In genomic region chr3:89451916-89452315, GRCm38 (mm10) we compare ENCODE assay signal across 13 mouse cellular contexts. TPM values are rescaled to one million over a fixed set of nuclear protein-coding genes. Genes with fewer than 3 reads are reported as not detected.
A peak's percentile ranks its signal among the peaks of the same experiment; 100 is the strongest.
DNase-seq lines count a peak whose midpoint lies in the region; ATAC-seq and TF ChIP-seq lines count a peak whose summit lies in the region.
"Had no signal": no experiment of that assay in that cellular context is flagged by ENCODE, and none has a peak within 500 bp of the region (broad histone marks: within the 10 kb centered on the region; RNA-seq: fewer than 3 reads in every experiment).

No protein-coding gene starts in this region.

- H3K4me3 ChIP-seq in heart, embryonic 13.5 days = no peak overlapping the region
- no peak overlapping the region for H3K4me3 ChIP-seq in lung, embryonic 14.5 days (ENCODE audit: low read depth, low read length)
- H3K4me3 ChIP-seq in midbrain, postnatal 0 days (ENCODE audit: low read depth, low read length) = no peak overlapping the region
- H3K4me3 ChIP-seq: forebrain, embryonic 15.5 days had no signal

- no peaks in the 10 kb centered on the region for H3K9me3 ChIP-seq in heart, embryonic 13.5 days
- H3K9me3 ChIP-seq in lung, embryonic 14.5 days (ENCODE audit: low read depth, low read length) = no peaks in the 10 kb centered on the region
- H3K9me3 ChIP-seq in midbrain, postnatal 0 days (ENCODE audit: low read length) = no peaks in the 10 kb centered on the region
- H3K9me3 ChIP-seq: forebrain, embryonic 15.5 days had no signal

- no peak for DNase-seq in heart, postnatal 4 days
- peak; percentile 67 for DNase-seq in R1 (ENCODE audit: low read depth, low spot score)
- peak; percentile 60 for DNase-seq in lung, embryonic 14.5 days
- DNase-seq in midbrain, postnatal 0 days (ENCODE audit: low spot score) = peak; percentile 32
- no peak for DNase-seq in spleen, postnatal 14 days (ENCODE audit: low spot score in 2 of 2)
- no peak for DNase-seq in kidney, adult 18-20 months
- DNase-seq: cerebellum, postnatal 14 days; right cerebral cortex, postnatal 25 days had no signal

- 38% methylated on average over 1 of the region's 1 CpGs for WGBS in heart, embryonic 13.5 days
- WGBS in lung, embryonic 14.5 days = 44% methylated on average over 1 of the region's 1 CpGs
- WGBS in midbrain, postnatal 0 days = 89% methylated on average over 1 of the region's 1 CpGs

- ATAC-seq in heart, embryonic 13.5 days (ENCODE audit: extremely low read depth, insufficient number of reproducible peaks, low FRiP score, low TSS enrichment) = no peak
- peak; percentile 37; the same call in 1 of the 2 replicates for ATAC-seq in lung, embryonic 14.5 days (ENCODE audit: insufficient read depth)
- no peak for ATAC-seq in midbrain, postnatal 0 days (ENCODE audit: low FRiP score)
- no peak for ATAC-seq in megakaryocyte-erythroid progenitor cell, adult 5-6 weeks (replicated peaks; ENCODE audit: low FRiP score, low TSS enrichment, poor library complexity, severe bottlenecking)
- ATAC-seq: forebrain, embryonic 15.5 days had no signal

- H3K9ac ChIP-seq in heart, embryonic 13.5 days = peak overlapping the region; percentile 68
- no peak overlapping the region for H3K9ac ChIP-seq in lung, embryonic 14.5 days
- H3K9ac ChIP-seq in midbrain, postnatal 0 days (replicated peaks; ENCODE audit: low read length, poor library complexity, severe bottlenecking) = no peak overlapping the region
- H3K9ac ChIP-seq: forebrain, embryonic 15.5 days; hindbrain, embryonic 14.5 days had no signal

- H3K4me1 ChIP-seq in heart, embryonic 13.5 days = peaks cover 52% of the 10 kb centered on the region
- peaks cover 14% of the 10 kb centered on the region for H3K4me1 ChIP-seq in lung, embryonic 14.5 days (ENCODE audit: insufficient read depth)
- H3K4me1 ChIP-seq in midbrain, postnatal 0 days (ENCODE audit: insufficient read depth, low read length) = peaks cover 5% of the 10 kb centered on the region; the same call in 1 of the 2 replicates
- H3K4me1 ChIP-seq: forebrain, embryonic 15.5 days had no signal

- 0 out of 2 replicates have a peak overlapping the region, but pooled peaks have one; percentile 12 for H3K27ac ChIP-seq in heart, embryonic 13.5 days (replicated peaks)
- peak overlapping the region; percentile 58; the same call in 1 of the 2 replicates for H3K27ac ChIP-seq in lung, embryonic 14.5 days (ENCODE audit: low read depth)
- no peak overlapping the region for H3K27ac ChIP-seq in midbrain, postnatal 0 days (ENCODE audit: low read depth, low read length)
- H3K27ac ChIP-seq: forebrain, embryonic 15.5 days; hindbrain, embryonic 14.5 days; kidney, postnatal 0 days had no signal

- no peak for TF ChIP-seq CTCF in lung, embryonic 14.5 days (IDR thresholded peaks at IDR 0.05; ENCODE audit: low read depth)
- TF ChIP-seq CTCF in midbrain, postnatal 0 days (IDR thresholded peaks at IDR 0.05) = no peak

- H3K4me2 ChIP-seq in heart, embryonic 13.5 days = no peak overlapping the region
- no peak overlapping the region for H3K4me2 ChIP-seq in lung, embryonic 14.5 days
- H3K4me2 ChIP-seq in midbrain, postnatal 0 days (ENCODE audit: low read depth, low read length, poor library complexity, severe bottlenecking) = no peak overlapping the region
- H3K4me2 ChIP-seq: forebrain, embryonic 15.5 days; hindbrain, embryonic 14.5 days had no signal

- no peaks in the 10 kb centered on the region for H3K27me3 ChIP-seq in heart, embryonic 13.5 days (replicated peaks)
- no peaks in the 10 kb centered on the region for H3K27me3 ChIP-seq in lung, embryonic 14.5 days (ENCODE audit: insufficient read depth, low read length)
- H3K27me3 ChIP-seq in midbrain, postnatal 0 days (ENCODE audit: insufficient read depth, low read length) = no peaks in the 10 kb centered on the region
- H3K27me3 ChIP-seq: forebrain, embryonic 15.5 days had no signal

- peaks cover 15% of the 10 kb centered on the region for H3K36me3 ChIP-seq in heart, embryonic 13.5 days
- H3K36me3 ChIP-seq in lung, embryonic 14.5 days (ENCODE audit: insufficient read depth) = 0 out of 2 replicates have a peak, but pooled peaks cover 7% of the 10 kb centered on the region
- no peaks in the 10 kb centered on the region for H3K36me3 ChIP-seq in midbrain, postnatal 0 days (ENCODE audit: insufficient read depth, low read length)
- H3K36me3 ChIP-seq: forebrain, embryonic 15.5 days had no signal

RNA-seq across cellular contexts. Expression of gene Pmvk, which starts 2.4 kb away (rescaled TPM):
- 47.6 and 58.3 TPM in 2 replicates for polyA plus RNA-seq in heart, embryonic 13.5 days (2015; fragmentation: Nextera tagmentation; extraction: Ambion mirVana)
- total RNA-seq in heart, postnatal 4 days (2021) = 10 to 100 TPM; 11.3 to 13.3 TPM
- 46.2 and 48.0 TPM in 2 replicates for polyA plus RNA-seq in lung, embryonic 14.5 days (2014; fragmentation: Nextera tagmentation; extraction: Ambion mirVana)
- total RNA-seq in midbrain, postnatal 0 days (2014; rRNA removed) = 90.8 and 121 TPM in 2 replicates
- 124 and 135 TPM in 2 replicates for polyA plus RNA-seq in midbrain, postnatal 0 days (2015; fragmentation: Nextera tagmentation; extraction: Ambion mirVana)
- 29.1 and 66.3 TPM in 2 replicates for total RNA-seq in megakaryocyte-erythroid progenitor cell, adult 5-6 weeks (2014; fragmentation: Nextera tagmentation)
- 28.2 and 33.5 TPM in 2 replicates for total RNA-seq in megakaryocyte-erythroid progenitor cell, adult 5-6 weeks (2017)

RNA-seq across cellular contexts. Expression of gene Pbxip1, which starts 15.4 kb away (rescaled TPM):
- 61.3 and 64.1 TPM in 2 replicates for polyA plus RNA-seq in heart, embryonic 13.5 days (2015; fragmentation: Nextera tagmentation; extraction: Ambion mirVana)
- 10 to 100 TPM; 66.0 to 73.8 TPM for total RNA-seq in heart, postnatal 4 days (2021)
- 13.6 and 14.7 TPM in 2 replicates for polyA plus RNA-seq in lung, embryonic 14.5 days (2014; fragmentation: Nextera tagmentation; extraction: Ambion mirVana)
- 18.5 and 21.3 TPM in 2 replicates for total RNA-seq in midbrain, postnatal 0 days (2014; rRNA removed)
- polyA plus RNA-seq in midbrain, postnatal 0 days (2015; fragmentation: Nextera tagmentation; extraction: Ambion mirVana) = 18.8 and 21.8 TPM in 2 replicates
- total RNA-seq in megakaryocyte-erythroid progenitor cell, adult 5-6 weeks (2014; fragmentation: Nextera tagmentation) = 7.5 and 8.2 TPM in 2 replicates
- 14.6 and 30.4 TPM in 2 replicates for total RNA-seq in megakaryocyte-erythroid progenitor cell, adult 5-6 weeks (2017)

RNA-seq across cellular contexts. Expression of gene Pygo2, which starts 21.9 kb away (rescaled TPM):
- polyA plus RNA-seq in heart, embryonic 13.5 days (2015; fragmentation: Nextera tagmentation; extraction: Ambion mirVana) = 24.3 and 24.8 TPM in 2 replicates
- 10 to 100 TPM; 20.3 to 22.1 TPM for total RNA-seq in heart, postnatal 4 days (2021)
- 54.0 and 56.8 TPM in 2 replicates for polyA plus RNA-seq in lung, embryonic 14.5 days (2014; fragmentation: Nextera tagmentation; extraction: Ambion mirVana)
- total RNA-seq in midbrain, postnatal 0 days (2014; rRNA removed) = 77.8 and 91.3 TPM in 2 replicates
- polyA plus RNA-seq in midbrain, postnatal 0 days (2015; fragmentation: Nextera tagmentation; extraction: Ambion mirVana) = 38.5 and 40.4 TPM in 2 replicates
- total RNA-seq in megakaryocyte-erythroid progenitor cell, adult 5-6 weeks (2014; fragmentation: Nextera tagmentation) = 38.5 and 42.2 TPM in 2 replicates
- 9.6 and 19.9 TPM in 2 replicates for total RNA-seq in megakaryocyte-erythroid progenitor cell, adult 5-6 weeks (2017)

RNA-seq across cellular contexts. Expression of gene Shc1, which starts 33.7 kb away (rescaled TPM):
- 63.4 and 66.1 TPM in 2 replicates for polyA plus RNA-seq in heart, embryonic 13.5 days (2015; fragmentation: Nextera tagmentation; extraction: Ambion mirVana)
- total RNA-seq in heart, postnatal 4 days (2021) = 10 to 100 TPM; 68.8 to 69.2 TPM
- polyA plus RNA-seq in lung, embryonic 14.5 days (2014; fragmentation: Nextera tagmentation; extraction: Ambion mirVana) = 69.5 and 75.2 TPM in 2 replicates
- 21.7 and 24.9 TPM in 2 replicates for total RNA-seq in midbrain, postnatal 0 days (2014; rRNA removed)
- 11.0 and 12.7 TPM in 2 replicates for polyA plus RNA-seq in midbrain, postnatal 0 days (2015; fragmentation: Nextera tagmentation; extraction: Ambion mirVana)
- total RNA-seq in megakaryocyte-erythroid progenitor cell, adult 5-6 weeks (2014; fragmentation: Nextera tagmentation) = 95.9 and 113 TPM in 2 replicates
- 40.2 and 68.5 TPM in 2 replicates for total RNA-seq in megakaryocyte-erythroid progenitor cell, adult 5-6 weeks (2017)

RNA-seq across cellular contexts. Expression of gene Cks1b, which starts 33.7 kb away (rescaled TPM):
- polyA plus RNA-seq in heart, embryonic 13.5 days (2015; fragmentation: Nextera tagmentation; extraction: Ambion mirVana) = 339 and 400 TPM in 2 replicates
- total RNA-seq in heart, postnatal 4 days (2021) = 10 to 100 TPM; 62.8 to 64.3 TPM
- 655 and 692 TPM in 2 replicates for polyA plus RNA-seq in lung, embryonic 14.5 days (2014; fragmentation: Nextera tagmentation; extraction: Ambion mirVana)
- 22.4 and 29.2 TPM in 2 replicates for total RNA-seq in midbrain, postnatal 0 days (2014; rRNA removed)
- 68.6 and 69.6 TPM in 2 replicates for polyA plus RNA-seq in midbrain, postnatal 0 days (2015; fragmentation: Nextera tagmentation; extraction: Ambion mirVana)
- total RNA-seq in megakaryocyte-erythroid progenitor cell, adult 5-6 weeks (2014; fragmentation: Nextera tagmentation) = 185 and 237 TPM in 2 replicates
- total RNA-seq in megakaryocyte-erythroid progenitor cell, adult 5-6 weeks (2017) = 127 and 184 TPM in 2 replicates

Comparison
In these comparisons a context has a peak if more than half of its experiments do, and no peak if none do; other contexts are left out.
1. DNase-seq: peak in R1 (single experiment), lung, embryonic 14.5 days (single experiment) and midbrain, postnatal 0 days (single experiment); none in heart, postnatal 4 days (single experiment), spleen, postnatal 14 days (0 of 2) and kidney, adult 18-20 months (single experiment).